Mouse (Mus musculus): ENCODE results near the gene BC051665. TPM values are rescaled to one million over a fixed set of nuclear protein-coding genes. Genes with fewer than 3 reads are reported as not detected.
A peak's percentile ranks its signal among the peaks of the same experiment; 100 is the strongest.

The BC051665 gene
- total RNA-seq, 2 experiments from 2014 or later, result not detected

GRCm38 (mm10) chr13:60742611-60743010 is 43.6 kb downstream of the BC051665 start:
- no peak overlapping the region for H3K27ac ChIP-seq
- intact Hi-C loops (cut with DNase I), result loop anchor here (5.0 to 10.0 kb wide), 2 partner anchors 565 to 898 kb away; partner anchors contain the start of gene Gas1
- H3K4me3 ChIP-seq, result no peak overlapping the region

GRCm38 (mm10) chr13:60740248-60740647 is 45.9 kb downstream of the BC051665 start:
- Histone ChIP-seq H3K27ac (no peak overlapping the region), H3K4me3 (no peak overlapping the region)
- DNase-seq (ENCODE audit: extremely low spot score in 1 of 2, low spot score in 2 of 2), result peak in 1 of 2 experiments; percentile 7
- intact Hi-C loops (cut with DNase I), result loop anchor here (5.0 to 10.0 kb wide), 2 partner anchors 563 to 895 kb away; partner anchors contain the start of gene Gas1
- TF ChIP-seq CTCF (IDR thresholded peaks at IDR 0.05), result peak; percentile 12

More at GRCm38 (mm10) chr13:60742611-60743010, 43.6 kb downstream of the BC051665 start:
- TF ChIP-seq CTCF (IDR thresholded peaks at IDR 0.05), result no peak
- DNase-seq (ENCODE audit: extremely low spot score in 1 of 2, low spot score in 2 of 2), result no peak

- Histone ChIP-seq H3K27ac (no peak overlapping the region), H3K4me3 (no peak overlapping the region)
- peak; percentile 67 to 70 for DNase-seq (ENCODE audit: extremely low spot score in 1 of 2, low spot score in 2 of 2)
- TF ChIP-seq CTCF (IDR thresholded peaks at IDR 0.05), result peak; percentile 92
- intact Hi-C loops (cut with DNase I), result loop anchor here (1.0 to 5.0 kb wide), 3 partner anchors 51 to 259 kb away; partner anchors contain the start of gene Dapk1
Observed at GRCm38 (mm10) chr13:60738429-60738828, 47.7 kb downstream of the BC051665 start.

GRCm38 (mm10) chr13:60737632-60738324 is 48.4 kb downstream of the BC051665 start:
- no peak overlapping the region for H3K4me3 ChIP-seq
- intact Hi-C loops (cut with DNase I), result loop anchor here (1.0 to 5.0 kb wide), 3 partner anchors 50 to 258 kb away; partner anchors contain the start of gene Dapk1
- no peak overlapping the region for H3K27ac ChIP-seq
- TF ChIP-seq CTCF (IDR thresholded peaks at IDR 0.05), result no peak
- DNase-seq (ENCODE audit: extremely low spot score in 1 of 2, low spot score in 2 of 2), result peak in 1 of 2 experiments; percentile 63

GRCm38 (mm10) chr13:60736421-60737105 is 49.6 kb downstream of the BC051665 start:
- DNase-seq (ENCODE audit: extremely low spot score in 1 of 2, low spot score in 2 of 2), result no peak
- Histone ChIP-seq H3K27ac (peak overlapping the region; percentile 24; the same call in 1 of the 2 replicates), H3K4me3 (no peak overlapping the region)
- intact Hi-C loops (cut with DNase I), result loop anchor here (5.0 kb wide), 1 partner anchor 49 kb away; no protein-coding TSS in a partner anchor
- TF ChIP-seq CTCF (IDR thresholded peaks at IDR 0.05), result no peak

GRCm38 (mm10) chr13:60735306-60735705 is 50.9 kb downstream of the BC051665 start:
- TF ChIP-seq CTCF (IDR thresholded peaks at IDR 0.05), result no peak
- no peak for DNase-seq (ENCODE audit: extremely low spot score in 1 of 2, low spot score in 2 of 2)
- no peak overlapping the region for H3K4me3 ChIP-seq
- intact Hi-C loops (cut with DNase I), result loop anchor here (5.0 kb wide), 1 partner anchor 48 kb away; no protein-coding TSS in a partner anchor
- 0 out of 2 replicates have a peak overlapping the region, but pooled peaks have one; percentile 16 for H3K27ac ChIP-seq

Other genes with a start within 250 kb of the BC051665 start
- gene Dapk1, start 184.4 kb downstream of the BC051665 start, total RNA-seq (2021), result 100 to 1,000 TPM; 101 to 105 TPM
- not detected for gene Ctsll3, start 16.5 kb upstream of the BC051665 start, total RNA-seq (2021)
- gene 4930486L24Rik, start 78.1 kb upstream of the BC051665 start, total RNA-seq (2021), result under 1 TPM in 1 of 2 experiments, not detected in 1; 0.48 TPM
- gene Gm49392, start 110.5 kb upstream of the BC051665 start, total RNA-seq (2021), result under 1 TPM in 1 of 2 experiments, not detected in 1; 0.28 TPM
- 1 to 10 TPM; 1.7 to 3.5 TPM for gene Ctla2b, start 111.1 kb upstream of the BC051665 start, total RNA-seq (2021)
- not detected for gene Tpbpb, start 118.5 kb upstream of the BC051665 start, total RNA-seq (2021)
- not detected for gene Gm49393, start 149.2 kb upstream of the BC051665 start, total RNA-seq (2021)
- gene Gm49391, start 150.2 kb upstream of the BC051665 start, total RNA-seq (2021), result under 1 TPM in 1 of 2 experiments, not detected in 1; 0.86 TPM
- 10 to 100 TPM; 21.0 to 22.5 TPM for gene Ctla2a, start 150.3 kb upstream of the BC051665 start, total RNA-seq (2021)
- gene Tpbpa, start 155.6 kb upstream of the BC051665 start, total RNA-seq (2021), result not detected
- not detected for gene Ctsj, start 219.6 kb upstream of the BC051665 start, total RNA-seq (2021)

Measured in left cerebral cortex, adult 2 months (tissue).